Mouse (Mus musculus) hindbrain, embryonic 12.5 days (tissue): Measurements from ENCODE around the gene Cyp46a1. TPM values are rescaled to one million over a fixed set of nuclear protein-coding genes. Genes with fewer than 3 reads are reported as not detected.

Experiments used
- ATAC-seq: fragments of 200-750 bp; cut with Nextera tagmentation; 2 replicates; pipeline ENCODE4 v1.8.0; 2017; ENCODE audit warnings: moderate TSS enrichment; ENCODE audit not compliant: low FRiP score
- H3K27ac ChIP-seq: fragments of 300-500 bp; sonication (generic); 2 replicates; pipeline ENCODE4 v1.5.1; 2016; ENCODE audit warnings: mild to moderate bottlenecking
- H3K27me3 ChIP-seq: fragments of 300-500 bp; sonication (generic); 2 replicates; pipeline ENCODE4 v1.6.1; 2016; ENCODE audit warnings: mild to moderate bottlenecking
- H3K36me3 ChIP-seq: fragments of 300-500 bp; sonication (generic); 2 replicates; pipeline ENCODE4 v1.6.1; 2016; ENCODE audit warnings: mild to moderate bottlenecking
- H3K4me1 ChIP-seq: fragments of 300-500 bp; sonication (generic); 2 replicates; pipeline ENCODE4 v1.6.1; 2016
- H3K4me2 ChIP-seq: fragments of 300-500 bp; sonication (generic); replicated peaks from 2 replicates; pipeline ENCODE4 v1.6.1; 2016; ENCODE audit warnings: mild to moderate bottlenecking
- H3K4me3 ChIP-seq: fragments of 300-500 bp; sonication (generic); 2 replicates; pipeline ENCODE4 v1.5.1; 2016; ENCODE audit warnings: mild to moderate bottlenecking
- H3K9ac ChIP-seq: fragments of 300-500 bp; sonication (generic); 2 replicates; pipeline ENCODE4 v1.6.1; 2016; ENCODE audit warnings: mild to moderate bottlenecking, moderate library complexity
- H3K9me3 ChIP-seq: fragments of 300-500 bp; sonication (generic); replicated peaks from 2 replicates; pipeline ENCODE4 v1.6.1; 2016; ENCODE audit warnings: mild to moderate bottlenecking
- WGBS: fragments of 180-500 bp; shearing (Covaris S2); methylation state at CpG from one replicate; pipeline ENCODE4 v1.1.7; 2016; 5-methylcytosine and 5-hydroxymethylcytosine counted together
- polyA plus RNA-seq: library from polyadenylated mRNA; unstranded; fragments of >200 nt; fragmentation: Nextera tagmentation; extraction: Ambion mirVana; gene quantifications from 2 replicates; pipeline ENCODE4 v1.2.1, GENCODE M21; 2016

The Cyp46a1 gene
- polyA plus RNA-seq, 1 experiment from 2014 or later: 15.6 TPM

DNA sequence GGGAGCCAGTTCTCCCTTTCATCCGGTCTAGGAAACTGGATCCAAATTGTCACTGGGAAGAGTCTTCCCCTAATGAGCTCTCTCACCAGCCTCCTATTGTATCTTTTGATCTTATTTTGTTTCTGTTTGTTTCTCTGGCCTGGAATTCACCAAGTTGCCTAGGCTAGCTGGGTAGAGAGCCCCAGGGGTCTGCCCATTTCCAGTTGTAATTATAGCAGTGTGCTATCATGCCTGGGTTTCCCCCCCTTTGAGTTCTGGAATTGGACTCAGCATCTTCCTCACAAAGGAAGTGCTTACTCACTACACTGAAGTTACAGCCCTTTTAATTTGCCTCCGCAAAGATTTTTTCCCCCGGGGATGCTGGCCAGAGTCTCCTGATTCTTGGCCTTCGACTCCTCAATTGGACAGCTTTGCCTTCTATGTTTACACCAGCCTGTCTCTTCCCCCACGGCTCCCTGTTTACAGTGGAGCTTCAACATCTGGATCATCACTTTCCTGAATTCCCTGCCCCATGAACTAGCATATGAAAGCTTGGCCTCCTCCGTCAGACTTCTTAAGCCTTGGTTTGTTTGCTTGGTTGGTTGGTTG lies 30.3 kb upstream of the Cyp46a1 start:
- H3K4me1 ChIP-seq: 0 out of 2 replicates have a peak, but pooled peaks cover 9% of the 10 kb centered on the region
- ATAC-seq: no peak
- WGBS: 45% methylated on average over 6 of the region's 6 CpGs
- no peaks in the 10 kb centered on the region for H3K36me3 ChIP-seq
- no peak overlapping the region for H3K9ac ChIP-seq
- H3K4me2 ChIP-seq: no peak overlapping the region
- H3K27ac ChIP-seq: no peak overlapping the region
- H3K9me3 ChIP-seq: no peaks in the 10 kb centered on the region
- H3K27me3 ChIP-seq: peaks cover 16% of the 10 kb centered on the region; the same call in 1 of the 2 replicates
- H3K4me3 ChIP-seq: no peak overlapping the region

- no peak overlapping the region for H3K9ac ChIP-seq
- H3K9me3 ChIP-seq: no peaks in the 10 kb centered on the region
- H3K4me3 ChIP-seq: no peak overlapping the region
- no peak for ATAC-seq
- no peak overlapping the region for H3K27ac ChIP-seq
- H3K4me2 ChIP-seq: no peak overlapping the region
- H3K36me3 ChIP-seq: no peaks in the 10 kb centered on the region
- peaks cover 16% of the 10 kb centered on the region; the same call in 1 of the 2 replicates for H3K27me3 ChIP-seq
- H3K4me1 ChIP-seq: 0 out of 2 replicates have a peak, but pooled peaks cover 9% of the 10 kb centered on the region
- WGBS: 76% methylated on average over 8 of the region's 8 CpGs
Observed at GRCm38 (mm10) chr12:108305172-108305571, 29.0 kb upstream of the Cyp46a1 start.

- Histone ChIP-seq H3K4me1 (peaks cover 14% of the 10 kb centered on the region; the same call in 1 of the 2 replicates), H3K27ac (no peak within 1 kb of the TSS)
- 4% methylated on average over 66 of the region's 67 CpGs for WGBS
Observed at GRCm38 (mm10) chr12:108305812-108306794, 28.1 kb upstream of the Cyp46a1 start, which contains the start of gene Hhipl1. Hhipl1 (plus strand) TSS chr12:108306270.

GRCm38 (mm10) chr12:108307553-108307952 lies 26.6 kb upstream of the Cyp46a1 start:
- Histone ChIP-seq H3K9me3 (no peaks in the 10 kb centered on the region), H3K27ac (no peak overlapping the region), H3K4me1 (peaks cover 17% of the 10 kb centered on the region), H3K36me3 (no peaks in the 10 kb centered on the region), H3K4me3 (no peak overlapping the region), H3K4me2 (no peak overlapping the region), H3K27me3 (peaks cover 16% of the 10 kb centered on the region; the same call in 1 of the 2 replicates), H3K9ac (no peak overlapping the region)
- ATAC-seq: no peak
- 30% methylated on average over 14 of the region's 14 CpGs for WGBS

More at GRCm38 (mm10) chr12:108305812-108306794, 28.1 kb upstream of the Cyp46a1 start, which contains the start of gene Hhipl1:
- Histone ChIP-seq H3K9ac (peak within 1 kb of the TSS; percentile 74), H3K36me3 (no peaks in the 10 kb centered on the region), H3K4me2 (peak within 1 kb of the TSS; percentile 98), H3K27me3 (peaks cover 16% of the 10 kb centered on the region; the same call in 1 of the 2 replicates), H3K4me3 (peak within 1 kb of the TSS; percentile 52), H3K9me3 (no peaks in the 10 kb centered on the region)
- ATAC-seq: peak; percentile 60

DNA sequence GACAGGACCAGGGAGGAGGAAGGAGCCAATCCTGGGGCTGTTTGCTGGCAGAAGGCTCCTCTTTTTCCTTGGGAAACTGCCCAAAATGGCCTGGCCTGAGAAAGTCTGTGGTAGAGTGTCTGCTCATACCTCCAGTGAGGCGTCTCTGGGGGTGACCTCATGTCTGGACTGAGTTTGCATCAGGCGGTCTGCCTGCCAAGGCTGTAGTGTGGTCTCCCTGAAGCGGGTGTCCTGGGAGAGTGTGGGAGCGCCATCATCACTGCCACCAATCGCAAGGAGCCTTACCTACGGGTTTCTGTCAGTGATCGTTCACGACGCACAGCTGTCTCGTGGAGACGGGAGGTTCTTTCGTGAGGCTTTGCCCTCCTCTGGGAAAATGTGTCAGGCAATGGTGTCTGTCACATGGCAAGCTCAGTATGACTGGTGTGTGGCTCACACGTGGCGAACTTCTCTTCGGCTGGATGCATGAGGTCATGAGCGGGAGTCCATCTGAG lies 25.8 kb upstream of the Cyp46a1 start:
- peaks cover 16% of the 10 kb centered on the region; the same call in 1 of the 2 replicates for H3K27me3 ChIP-seq
- H3K4me1 ChIP-seq: peaks cover 26% of the 10 kb centered on the region
- no peaks in the 10 kb centered on the region for H3K36me3 ChIP-seq
- H3K9ac ChIP-seq: no peak overlapping the region
- H3K9me3 ChIP-seq: no peaks in the 10 kb centered on the region
- 85% methylated on average over 16 of the region's 16 CpGs for WGBS
- no peak overlapping the region for H3K4me2 ChIP-seq
- ATAC-seq: no peak
- H3K4me3 ChIP-seq: no peak overlapping the region
- no peak overlapping the region for H3K27ac ChIP-seq

- H3K36me3 ChIP-seq: no peaks in the 10 kb centered on the region
- H3K9ac ChIP-seq: no peak overlapping the region
- peaks cover 12% of the 10 kb centered on the region; the same call in 1 of the 2 replicates for H3K27me3 ChIP-seq
- H3K4me3 ChIP-seq: no peak overlapping the region
- 60% methylated on average over 7 of the region's 8 CpGs for WGBS
- ATAC-seq: no peak
- no peak overlapping the region for H3K27ac ChIP-seq
- H3K9me3 ChIP-seq: no peaks in the 10 kb centered on the region
- H3K4me2 ChIP-seq: no peak overlapping the region
- H3K4me1 ChIP-seq: peaks cover 27% of the 10 kb centered on the region
Observed at GRCm38 (mm10) chr12:108309116-108309794, 24.9 kb upstream of the Cyp46a1 start.

GRCm38 (mm10) chr12:108310041-108310440 lies 24.1 kb upstream of the Cyp46a1 start:
- H3K9ac ChIP-seq: no peak overlapping the region
- H3K27me3 ChIP-seq: peaks cover 7% of the 10 kb centered on the region; the same call in 1 of the 2 replicates
- no peak overlapping the region for H3K4me3 ChIP-seq
- H3K9me3 ChIP-seq: no peaks in the 10 kb centered on the region
- ATAC-seq: no peak
- no peak overlapping the region for H3K4me2 ChIP-seq
- 84% methylated on average over 4 of the region's 4 CpGs for WGBS
- H3K36me3 ChIP-seq: no peaks in the 10 kb centered on the region
- no peak overlapping the region for H3K27ac ChIP-seq
- peaks cover 27% of the 10 kb centered on the region for H3K4me1 ChIP-seq

DNA sequence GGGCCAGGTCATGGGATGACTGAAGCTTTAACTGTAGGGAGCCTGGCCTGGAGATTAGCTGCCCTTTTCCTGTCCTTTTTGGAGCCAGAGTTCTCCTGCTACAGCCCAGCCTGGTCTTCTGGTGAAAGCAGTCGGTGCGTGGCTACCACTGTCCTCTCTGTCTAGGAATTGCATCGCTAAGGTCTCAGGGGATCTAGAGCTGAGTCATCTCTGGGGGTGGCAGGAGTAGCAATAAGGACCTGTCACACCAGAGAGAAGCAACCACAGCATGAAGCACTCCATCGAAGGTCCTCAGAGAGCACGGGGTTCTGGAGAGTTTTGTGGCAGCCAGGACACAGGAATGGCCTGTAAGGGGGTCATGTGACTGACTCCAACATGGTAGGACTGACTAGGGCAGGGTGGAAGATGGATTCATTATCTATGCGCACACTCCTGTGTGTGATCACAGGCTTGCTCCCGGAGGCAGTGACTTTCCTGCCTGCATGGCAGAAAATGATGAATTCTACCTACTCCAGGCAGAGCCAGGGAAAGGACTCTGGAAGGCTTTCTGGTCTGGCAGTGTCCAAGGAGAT lies 23.6 kb upstream of the Cyp46a1 start:
- no peak overlapping the region for H3K27ac ChIP-seq

DNA sequence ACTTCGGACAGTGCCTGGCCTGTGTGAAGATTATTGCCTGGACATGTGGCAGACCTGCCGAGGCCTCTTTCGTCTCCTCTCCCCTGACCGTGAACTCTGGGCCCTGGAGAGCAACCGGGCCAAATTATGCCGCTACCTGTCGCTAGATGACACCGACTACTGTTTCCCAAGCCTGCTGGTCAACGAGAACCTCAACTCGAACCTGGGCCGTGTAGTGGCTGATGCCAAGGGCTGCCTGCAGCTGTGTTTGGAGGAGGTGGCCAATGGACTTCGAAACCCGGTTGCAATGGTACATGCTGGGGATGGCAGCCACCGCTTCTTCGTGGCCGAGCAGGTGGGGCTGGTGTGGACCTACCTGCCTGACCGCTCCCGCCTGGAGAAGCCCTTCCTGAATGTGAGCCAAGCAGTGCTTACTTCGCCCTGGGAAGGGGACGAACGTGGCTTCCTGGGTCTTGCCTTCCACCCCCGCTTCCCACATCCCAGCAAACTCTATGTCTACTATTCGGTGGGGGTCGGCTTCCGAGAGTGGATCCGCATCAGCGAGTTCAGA lies 22.4 kb upstream of the Cyp46a1 start:
- Histone ChIP-seq H3K27ac (no peak overlapping the region), H3K4me1 (peaks cover 23% of the 10 kb centered on the region)
- WGBS: 88% methylated on average over 27 of the region's 27 CpGs

More for the DNA sequence above, 23.6 kb upstream of the Cyp46a1 start:
- H3K36me3 ChIP-seq: no peaks in the 10 kb centered on the region
- ATAC-seq: no peak
- WGBS: 75% methylated on average over 7 of the region's 7 CpGs
- peaks cover 2% of the 10 kb centered on the region for H3K27me3 ChIP-seq
- no peak overlapping the region for H3K9ac ChIP-seq
- H3K4me3 ChIP-seq: no peak overlapping the region
- H3K4me2 ChIP-seq: no peak overlapping the region
- peaks cover 27% of the 10 kb centered on the region for H3K4me1 ChIP-seq
- H3K9me3 ChIP-seq: no peaks in the 10 kb centered on the region

GRCm38 (mm10) chr12:108312432-108312851 lies 21.7 kb upstream of the Cyp46a1 start:
- Histone ChIP-seq H3K27ac (no peak overlapping the region), H3K9ac (no peak overlapping the region), H3K36me3 (no peaks in the 10 kb centered on the region), H3K4me2 (no peak overlapping the region), H3K4me3 (no peak overlapping the region), H3K4me1 (peaks cover 30% of the 10 kb centered on the region), H3K27me3 (peaks cover 17% of the 10 kb centered on the region), H3K9me3 (no peaks in the 10 kb centered on the region)
- WGBS: 22% methylated on average over 6 of the region's 6 CpGs
- no peak for ATAC-seq

More for the DNA sequence above, 22.4 kb upstream of the Cyp46a1 start:
- Histone ChIP-seq H3K9ac (no peak overlapping the region), H3K4me2 (no peak overlapping the region), H3K36me3 (no peaks in the 10 kb centered on the region), H3K9me3 (no peaks in the 10 kb centered on the region), H3K27me3 (peaks cover 11% of the 10 kb centered on the region), H3K4me3 (no peak overlapping the region)
- ATAC-seq: no peak

GRCm38 (mm10) chr12:108313244-108313772 lies 20.9 kb upstream of the Cyp46a1 start:
- H3K27ac ChIP-seq: no peak overlapping the region
- peaks cover 38% of the 10 kb centered on the region for H3K4me1 ChIP-seq
- no peak for ATAC-seq
- H3K4me3 ChIP-seq: no peak overlapping the region
- H3K27me3 ChIP-seq: peaks cover 26% of the 10 kb centered on the region
- H3K9me3 ChIP-seq: no peaks in the 10 kb centered on the region
- H3K9ac ChIP-seq: no peak overlapping the region
- no peaks in the 10 kb centered on the region for H3K36me3 ChIP-seq
- H3K4me2 ChIP-seq: no peak overlapping the region
- WGBS: 84% methylated on average over 1 of the region's 1 CpGs
